Mouse (Mus musculus): ENCODE data around the gene Gcm2. TPM values are rescaled to one million over a fixed set of nuclear protein-coding genes. Genes with fewer than 3 reads are reported as not detected.

Gene Gcm2
- total RNA-seq (2014; fragmentation: Nextera tagmentation) (not detected in 2 replicates), total RNA-seq (2017) (not detected in 2 replicates), polyA plus RNA-seq (2012) (not detected in 2 replicates)

- DNase-seq (ENCODE audit: low spot score), result no peak
- no peak for TF ChIP-seq TAL1 (conservative IDR thresholded peaks at IDR 0.05; ENCODE audit: low read depth, low read length)
- no peak for TF ChIP-seq GATA1 (IDR thresholded peaks at IDR 0.05; ENCODE audit: borderline replicate concordance, low read length)
- no peak for TF ChIP-seq POLR2AphosphoS5 (IDR thresholded peaks at IDR 0.05; ENCODE audit: insufficient replicate concordance, low read depth, low read length)
- no peak for TF ChIP-seq CTCF (IDR thresholded peaks at IDR 0.05; ENCODE audit: low read depth, low read length)
- TF ChIP-seq GATA2 (IDR thresholded peaks at IDR 0.05; ENCODE audit: borderline replicate concordance, low read depth, low read length), result no peak
- Histone ChIP-seq H3K36me3 (replicated peaks) (no peaks in the 10 kb centered on the region), H3K9me3 (replicated peaks) (no peaks in the 10 kb centered on the region), H3K4me3 (ENCODE audit: low read depth, low read length) (no peak within 1 kb of the TSS), H3K27me3 (ENCODE audit: insufficient read depth, low read length) (0 out of 2 replicates have a peak, but pooled peaks cover 5% of the 10 kb centered on the region), H3K4me1 (ENCODE audit: insufficient read depth, low read depth, low read length) (no peaks in the 10 kb centered on the region)
- ATAC-seq (ENCODE audit: extremely low read depth, insufficient number of reproducible peaks, low FRiP score, poor library complexity, severe bottlenecking), result no peak
Observed at GRCm38 (mm10) chr13:41110935-41111334, at the start of gene Gcm2. Gene Gcm2 (minus strand): TSS chr13:41111035.

GRCm38 (mm10) chr13:41158426-41158825, 47.6 kb upstream of the Gcm2 start:
- no peak for ATAC-seq (ENCODE audit: extremely low read depth, insufficient number of reproducible peaks, low FRiP score, poor library complexity, severe bottlenecking)
- no peak for DNase-seq (ENCODE audit: low spot score)
- peaks cover 3% of the 10 kb centered on the region; the same call in 1 of the 2 replicates for H3K27me3 ChIP-seq (ENCODE audit: insufficient read depth, low read length)
- TF ChIP-seq POLR2AphosphoS5 (IDR thresholded peaks at IDR 0.05; ENCODE audit: insufficient replicate concordance, low read depth, low read length) (no peak), CTCF (IDR thresholded peaks at IDR 0.05; ENCODE audit: low read depth, low read length) (no peak), GATA2 (IDR thresholded peaks at IDR 0.05; ENCODE audit: borderline replicate concordance, low read depth, low read length) (no peak), TAL1 (conservative IDR thresholded peaks at IDR 0.05; ENCODE audit: low read depth, low read length) (no peak)
- no peaks in the 10 kb centered on the region for H3K9me3 ChIP-seq (replicated peaks)
- H3K4me1 ChIP-seq (ENCODE audit: insufficient read depth, low read depth, low read length), result no peaks in the 10 kb centered on the region
- no peaks in the 10 kb centered on the region for H3K36me3 ChIP-seq (replicated peaks)
- no peak overlapping the region for H3K4me3 ChIP-seq (ENCODE audit: low read depth, low read length)

- H3K4me3 ChIP-seq (ENCODE audit: low read depth, low read length), result no peak overlapping the region
- no peaks in the 10 kb centered on the region for H3K36me3 ChIP-seq (replicated peaks)
- H3K27me3 ChIP-seq (ENCODE audit: insufficient read depth, low read length), result peaks cover 3% of the 10 kb centered on the region
- ATAC-seq (ENCODE audit: extremely low read depth, insufficient number of reproducible peaks, low FRiP score, poor library complexity, severe bottlenecking) (no peak), DNase-seq (ENCODE audit: low spot score) (no peak)
- no peaks in the 10 kb centered on the region for H3K4me1 ChIP-seq (ENCODE audit: insufficient read depth, low read depth, low read length)
- no peaks in the 10 kb centered on the region for H3K9me3 ChIP-seq (replicated peaks)
- TF ChIP-seq CTCF (IDR thresholded peaks at IDR 0.05; ENCODE audit: low read depth, low read length), result no peak
- no peak for TF ChIP-seq GATA2 (IDR thresholded peaks at IDR 0.05; ENCODE audit: borderline replicate concordance, low read depth, low read length)
- no peak for TF ChIP-seq GATA1 (IDR thresholded peaks at IDR 0.05; ENCODE audit: borderline replicate concordance, low read length)
- no peak for TF ChIP-seq TAL1 (conservative IDR thresholded peaks at IDR 0.05; ENCODE audit: low read depth, low read length)
- TF ChIP-seq POLR2AphosphoS5 (IDR thresholded peaks at IDR 0.05; ENCODE audit: insufficient replicate concordance, low read depth, low read length), result no peak
Observed at GRCm38 (mm10) chr13:41153146-41153545, 42.3 kb upstream of the Gcm2 start.

- no peaks in the 10 kb centered on the region for H3K9me3 ChIP-seq (replicated peaks)
- peaks cover 15% of the 10 kb centered on the region for H3K27me3 ChIP-seq (ENCODE audit: insufficient read depth, low read length)
- DNase-seq (ENCODE audit: low spot score), result peak; percentile 12
- no peaks in the 10 kb centered on the region for H3K4me1 ChIP-seq (ENCODE audit: insufficient read depth, low read depth, low read length)
- H3K4me3 ChIP-seq (ENCODE audit: low read depth, low read length), result no peak overlapping the region
- TF ChIP-seq GATA2 (IDR thresholded peaks at IDR 0.05; ENCODE audit: borderline replicate concordance, low read depth, low read length), result no peak
- peak; percentile 88 for TF ChIP-seq CTCF (IDR thresholded peaks at IDR 0.05; ENCODE audit: low read depth, low read length)
- TF ChIP-seq GATA1 (IDR thresholded peaks at IDR 0.05; ENCODE audit: borderline replicate concordance, low read length), result no peak
- no peak for TF ChIP-seq POLR2AphosphoS5 (IDR thresholded peaks at IDR 0.05; ENCODE audit: insufficient replicate concordance, low read depth, low read length)
- TF ChIP-seq TAL1 (conservative IDR thresholded peaks at IDR 0.05; ENCODE audit: low read depth, low read length), result no peak
- no peaks in the 10 kb centered on the region for H3K36me3 ChIP-seq (replicated peaks)
- ATAC-seq (ENCODE audit: extremely low read depth, insufficient number of reproducible peaks, low FRiP score, poor library complexity, severe bottlenecking), result peak; percentile 8; the same call in 1 of the 2 replicates
Observed at GRCm38 (mm10) chr13:41146271-41146670, 35.4 kb upstream of the Gcm2 start.

GRCm38 (mm10) chr13:41145433-41145970, 34.7 kb upstream of the Gcm2 start:
- Histone ChIP-seq H3K4me3 (ENCODE audit: low read depth, low read length) (no peak overlapping the region), H3K9me3 (replicated peaks) (no peaks in the 10 kb centered on the region), H3K4me1 (ENCODE audit: insufficient read depth, low read depth, low read length) (no peaks in the 10 kb centered on the region), H3K27me3 (ENCODE audit: insufficient read depth, low read length) (peaks cover 17% of the 10 kb centered on the region), H3K36me3 (replicated peaks) (no peaks in the 10 kb centered on the region)
- TF ChIP-seq GATA2 (IDR thresholded peaks at IDR 0.05; ENCODE audit: borderline replicate concordance, low read depth, low read length), result no peak
- no peak for TF ChIP-seq CTCF (IDR thresholded peaks at IDR 0.05; ENCODE audit: low read depth, low read length)
- no peak for TF ChIP-seq POLR2AphosphoS5 (IDR thresholded peaks at IDR 0.05; ENCODE audit: insufficient replicate concordance, low read depth, low read length)
- no peak for TF ChIP-seq TAL1 (conservative IDR thresholded peaks at IDR 0.05; ENCODE audit: low read depth, low read length)
- TF ChIP-seq GATA1 (IDR thresholded peaks at IDR 0.05; ENCODE audit: borderline replicate concordance, low read length), result no peak
- DNase-seq (ENCODE audit: low spot score), result no peak
- no peak for ATAC-seq (ENCODE audit: extremely low read depth, insufficient number of reproducible peaks, low FRiP score, poor library complexity, severe bottlenecking)

- ATAC-seq (ENCODE audit: extremely low read depth, insufficient number of reproducible peaks, low FRiP score, poor library complexity, severe bottlenecking) (no peak), DNase-seq (ENCODE audit: low spot score) (peak; percentile 23)
- Histone ChIP-seq H3K9me3 (replicated peaks) (no peaks in the 10 kb centered on the region), H3K27me3 (ENCODE audit: insufficient read depth, low read length) (0 out of 2 replicates have a peak, but pooled peaks cover 5% of the 10 kb centered on the region), H3K4me3 (ENCODE audit: low read depth, low read length) (no peak overlapping the region), H3K4me1 (ENCODE audit: insufficient read depth, low read depth, low read length) (no peaks in the 10 kb centered on the region), H3K36me3 (replicated peaks) (no peaks in the 10 kb centered on the region)
- no peak for TF ChIP-seq GATA2 (IDR thresholded peaks at IDR 0.05; ENCODE audit: borderline replicate concordance, low read depth, low read length)
- TF ChIP-seq GATA1 (IDR thresholded peaks at IDR 0.05; ENCODE audit: borderline replicate concordance, low read length), result no peak
- TF ChIP-seq CTCF (IDR thresholded peaks at IDR 0.05; ENCODE audit: low read depth, low read length), result peak; percentile 29; the same call in 1 of the 2 replicates
- TF ChIP-seq TAL1 (conservative IDR thresholded peaks at IDR 0.05; ENCODE audit: low read depth, low read length), result no peak
Observed at GRCm38 (mm10) chr13:41134901-41135300, 24.1 kb upstream of the Gcm2 start.

Measured in G1E (cell line).